Mouse (Mus musculus) stomach, embryonic 16.5 days (tissue): ENCODE data around the gene Prkag1. TPM values are rescaled to one million over a fixed set of nuclear protein-coding genes. Genes with fewer than 3 reads are reported as not detected.

Experiments
- ATAC-seq: fragments of 200-750 bp; cut with Nextera tagmentation; 2 replicates; pipeline ENCODE4 v1.8.0; 2017; ENCODE audit warnings: moderate number of reproducible peaks, moderate TSS enrichment; ENCODE audit not compliant: insufficient read depth, low FRiP score
- H3K27ac ChIP-seq: fragments of 300-500 bp; sonication (generic); 2 replicates; pipeline ENCODE4 v1.5.1; 2014; ENCODE audit warnings: low read length
- H3K27me3 ChIP-seq: fragments of 300-500 bp; sonication (generic); 2 replicates; pipeline ENCODE4 v1.6.1; 2014; ENCODE audit warnings: low read length, control low read depth, mixed read lengths; ENCODE audit not compliant: control insufficient read depth, insufficient read depth
- H3K36me3 ChIP-seq: fragments of 300-500 bp; sonication (generic); 2 replicates; pipeline ENCODE4 v1.6.1; 2014; ENCODE audit warnings: low read length; ENCODE audit not compliant: control insufficient read depth, insufficient read depth
- H3K4me1 ChIP-seq: fragments of 300-500 bp; sonication (generic); 2 replicates; pipeline ENCODE4 v1.6.1; 2014; ENCODE audit warnings: low read length, control low read depth, mixed read lengths; ENCODE audit not compliant: control insufficient read depth, insufficient read depth
- H3K4me2 ChIP-seq: fragments of 300-500 bp; sonication (generic); 2 replicates; pipeline ENCODE4 v1.6.1; 2014; ENCODE audit warnings: low read depth, low read length, mixed read lengths
- H3K4me3 ChIP-seq: fragments of 300-500 bp; sonication (generic); replicated peaks from 2 replicates; pipeline ENCODE4 v1.5.1; 2014; ENCODE audit warnings: mild to moderate bottlenecking, low read length
- H3K9ac ChIP-seq: fragments of 300-500 bp; sonication (generic); 2 replicates; pipeline ENCODE4 v1.6.1; 2014; ENCODE audit warnings: low read length
- H3K9me3 ChIP-seq: fragments of 300-500 bp; sonication (generic); replicated peaks from 2 replicates; pipeline ENCODE4 v1.6.1; 2016; ENCODE audit warnings: low read length, control low read depth; ENCODE audit not compliant: control insufficient read depth
- WGBS: fragments of 180-500 bp; shearing (Covaris S2); extraction: QIAGEN DNeasy Blood & Tissue Kit; methylation state at CpG from one replicate; pipeline ENCODE4 v1.1.7; 2014; 5-methylcytosine and 5-hydroxymethylcytosine counted together
- polyA plus RNA-seq: library from polyadenylated mRNA; unstranded; fragments of >200 nt; fragmentation: Nextera tagmentation; extraction: Ambion mirVana; gene quantifications from 2 replicates; pipeline ENCODE4 v1.2.1, GENCODE M21; 2015

Prkag1 gene
- polyA plus RNA-seq, 1 experiment from 2014 or later: 86.4 TPM

GRCm38 (mm10) chr15:98832161-98833058 lies 1.1 kb upstream of the Prkag1 start:
- H3K27me3 ChIP-seq: no peaks in the 10 kb centered on the region
- H3K9me3 ChIP-seq: no peaks in the 10 kb centered on the region
- H3K4me2 ChIP-seq: peak overlapping the region; percentile 73
- WGBS: 48% methylated on average over 12 of the region's 12 CpGs
- H3K27ac ChIP-seq: peak overlapping the region; percentile 94
- peaks cover 28% of the 10 kb centered on the region for H3K36me3 ChIP-seq
- no peak overlapping the region for H3K4me3 ChIP-seq
- H3K9ac ChIP-seq: peak overlapping the region; percentile 66; the same call in 1 of the 2 replicates
- H3K4me1 ChIP-seq: peaks cover 10% of the 10 kb centered on the region
- ATAC-seq: no peak

GRCm38 (mm10) chr15:98831684-98832035 lies 339 bp upstream of the Prkag1 start:
- Histone ChIP-seq H3K36me3 (peaks cover 22% of the 10 kb centered on the region), H3K27me3 (no peaks in the 10 kb centered on the region), H3K9me3 (no peaks in the 10 kb centered on the region), H3K9ac (peak overlapping the region; percentile 66), H3K4me1 (peaks cover 10% of the 10 kb centered on the region), H3K27ac (peak overlapping the region; percentile 94), H3K4me2 (peak overlapping the region; percentile 73), H3K4me3 (peak overlapping the region; percentile 76)
- ATAC-seq: no peak
- 14% methylated on average over 9 of the region's 9 CpGs for WGBS

- Histone ChIP-seq H3K27me3 (no peaks in the 10 kb centered on the region), H3K4me1 (peaks cover 10% of the 10 kb centered on the region), H3K27ac (no peak overlapping the region), H3K9ac (no peak overlapping the region), H3K4me2 (no peak overlapping the region), H3K36me3 (peaks cover 13% of the 10 kb centered on the region), H3K4me3 (no peak overlapping the region), H3K9me3 (no peaks in the 10 kb centered on the region)
- no peak for ATAC-seq
- 88% methylated on average over 7 of the region's 7 CpGs for WGBS
These were observed 3.7 kb downstream of the Prkag1 start for GRCm38 (mm10) chr15:98827611-98828011.

- WGBS: 59% methylated on average over 3 of the region's 3 CpGs
- ATAC-seq: no peak
- Histone ChIP-seq H3K9ac (no peak overlapping the region), H3K4me1 (no peaks in the 10 kb centered on the region; the same call in 1 of the 2 replicates), H3K9me3 (no peaks in the 10 kb centered on the region), H3K27ac (no peak overlapping the region), H3K4me3 (no peak overlapping the region), H3K36me3 (peaks cover 21% of the 10 kb centered on the region), H3K27me3 (no peaks in the 10 kb centered on the region), H3K4me2 (no peak overlapping the region)
These were observed 7.9 kb downstream of the Prkag1 start for GRCm38 (mm10) chr15:98823434-98823833.

GRCm38 (mm10) chr15:98822147-98822546 lies 9.2 kb downstream of the Prkag1 start:
- Histone ChIP-seq H3K9ac (no peak overlapping the region), H3K27ac (no peak overlapping the region), H3K4me1 (no peaks in the 10 kb centered on the region), H3K9me3 (no peaks in the 10 kb centered on the region), H3K4me2 (no peak overlapping the region), H3K36me3 (peaks cover 21% of the 10 kb centered on the region), H3K27me3 (no peaks in the 10 kb centered on the region), H3K4me3 (no peak overlapping the region)
- WGBS: 82% methylated on average over 5 of the region's 5 CpGs
- ATAC-seq: no peak

- no peaks in the 10 kb centered on the region for H3K27me3 ChIP-seq
These were observed 9.9 kb downstream of the Prkag1 start for GRCm38 (mm10) chr15:98821403-98821802.

GRCm38 (mm10) chr15:98820937-98821336 lies 10.4 kb downstream of the Prkag1 start:
- Histone ChIP-seq H3K27ac (no peak overlapping the region), H3K27me3 (no peaks in the 10 kb centered on the region), H3K36me3 (peaks cover 21% of the 10 kb centered on the region), H3K9ac (no peak overlapping the region), H3K4me1 (no peaks in the 10 kb centered on the region), H3K4me3 (no peak overlapping the region), H3K4me2 (no peak overlapping the region), H3K9me3 (no peaks in the 10 kb centered on the region)
- no peak for ATAC-seq
- 86% methylated on average over 4 of the region's 4 CpGs for WGBS

More at GRCm38 (mm10) chr15:98821403-98821802, 9.9 kb downstream of the Prkag1 start:
- Histone ChIP-seq H3K36me3 (peaks cover 21% of the 10 kb centered on the region), H3K4me2 (no peak overlapping the region), H3K9me3 (no peaks in the 10 kb centered on the region), H3K4me1 (no peaks in the 10 kb centered on the region), H3K27ac (no peak overlapping the region), H3K9ac (no peak overlapping the region), H3K4me3 (no peak overlapping the region)
- WGBS: 45% methylated on average over 10 of the region's 10 CpGs
- ATAC-seq: no peak

GRCm38 (mm10) chr15:98818171-98818570 lies 13.2 kb downstream of the Prkag1 start:
- WGBS: 89% methylated on average over 7 of the region's 7 CpGs
- no peak for ATAC-seq
- Histone ChIP-seq H3K27me3 (no peaks in the 10 kb centered on the region), H3K36me3 (peaks cover 18% of the 10 kb centered on the region; the same call in 1 of the 2 replicates), H3K4me1 (no peaks in the 10 kb centered on the region), H3K9ac (no peak overlapping the region), H3K4me2 (no peak overlapping the region), H3K4me3 (no peak overlapping the region), H3K9me3 (no peaks in the 10 kb centered on the region), H3K27ac (no peak overlapping the region)

- Histone ChIP-seq H3K4me2 (no peak overlapping the region), H3K27ac (no peak overlapping the region), H3K4me1 (peaks cover 3% of the 10 kb centered on the region; the same call in 1 of the 2 replicates), H3K9ac (no peak overlapping the region), H3K9me3 (no peaks in the 10 kb centered on the region), H3K4me3 (no peak overlapping the region), H3K27me3 (peaks cover 21% of the 10 kb centered on the region), H3K36me3 (peaks cover 15% of the 10 kb centered on the region; the same call in 1 of the 2 replicates)
- 86% methylated on average over 20 of the region's 20 CpGs for WGBS
- no peak for ATAC-seq
These were observed 18.4 kb downstream of the Prkag1 start for GRCm38 (mm10) chr15:98812741-98813424.
